Mouse (Mus musculus): ENCODE data around the gene Ccdc177.

- TF ChIP-seq CTCF (conservative IDR thresholded peaks at IDR 0.05; ENCODE audit: insufficient read depth, insufficient read length, low read depth, low read length) (0 out of 2 replicates have a peak, but pooled peaks have one; percentile 19), POLR2A (IDR thresholded peaks at IDR 0.05; ENCODE audit: low read depth, low read length) (no peak)
Measured at GRCm38 (mm10) chr12:80782892-80783291, 22.4 kb upstream of the Ccdc177 start.
